Mouse (Mus musculus) adrenal gland, adult 2 months (tissue): Measurements from ENCODE around the gene Cdk7. TPM values are rescaled to one million over a fixed set of nuclear protein-coding genes. Genes with fewer than 3 reads are reported as not detected.
A peak's percentile ranks its signal among the peaks of the same experiment; 100 is the strongest.

ENCODE experiments used
- DNase-seq: peaks from one replicate; pipeline ENCODE4 v3.0.0; 2021
- polyA plus RNA-seq: library from polyadenylated mRNA; depleted of rRNA; stranded (reverse); fragments of >200 nt; gene quantifications from 2 replicates; pipeline ENCODE4 v1.2.3, GENCODE M21; 2012; rRNA removed
- total RNA-seq, 2 experiments: library from RNA; stranded (reverse); gene quantifications; 2 replicates each; pipeline ENCODE4 v1.2.3; 2021

Gene Cdk7
- total and polyA plus RNA-seq, 3 experiments, result 9.3 to 38.8 (median 36.8) TPM

- DNase-seq, result no peak
These were observed 5.5 kb downstream of the Cdk7 start for GRCm38 (mm10) chr13:100725194-100725593.

- no peak for DNase-seq
These were observed 6.5 kb downstream of the Cdk7 start for GRCm38 (mm10) chr13:100724051-100724754.

DNA sequence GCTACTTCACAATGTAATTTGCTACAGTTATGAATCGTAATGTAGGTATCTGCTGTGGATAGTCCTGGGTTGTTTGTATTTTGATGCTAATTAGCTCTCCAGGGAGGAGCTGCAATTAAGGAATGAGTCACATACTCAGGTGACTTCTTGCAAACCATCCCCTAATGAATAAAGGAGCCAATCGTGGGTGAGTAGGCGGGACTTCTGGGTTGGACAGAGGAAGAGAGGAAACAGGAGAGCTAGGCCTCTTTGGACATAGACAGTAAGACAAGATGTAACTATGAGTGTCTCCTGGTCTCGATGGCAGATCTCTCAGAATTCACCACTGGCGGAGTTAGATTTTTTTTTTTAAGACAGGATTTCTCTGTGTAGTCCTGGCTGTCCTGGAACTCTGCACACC lies 9.1 kb downstream of the Cdk7 start:
- DNase-seq, result no peak

DNA sequence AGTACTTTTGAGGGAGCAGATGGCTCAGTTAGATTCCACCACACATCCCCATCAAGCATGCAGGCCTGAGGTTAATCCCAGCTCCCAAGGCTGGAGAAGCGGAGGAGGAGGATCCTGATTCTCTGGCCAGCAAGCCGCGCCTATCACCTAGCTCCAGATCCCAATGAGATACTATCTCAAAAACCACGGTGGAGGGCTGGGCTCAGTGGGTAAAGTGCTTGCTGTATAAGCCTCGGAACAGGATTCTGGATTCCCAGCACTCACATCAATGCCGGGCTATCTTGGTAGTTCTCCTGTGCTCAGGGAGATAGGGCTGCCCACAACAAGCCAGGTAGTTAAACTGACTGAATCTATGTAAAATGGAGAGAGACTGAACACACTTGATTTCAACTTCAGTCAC lies 15.3 kb downstream of the Cdk7 start:
- DNase-seq, result no peak

GRCm38 (mm10) chr13:100706206-100706605 lies 24.5 kb downstream of the Cdk7 start:
- DNase-seq, result no peak

DNA sequence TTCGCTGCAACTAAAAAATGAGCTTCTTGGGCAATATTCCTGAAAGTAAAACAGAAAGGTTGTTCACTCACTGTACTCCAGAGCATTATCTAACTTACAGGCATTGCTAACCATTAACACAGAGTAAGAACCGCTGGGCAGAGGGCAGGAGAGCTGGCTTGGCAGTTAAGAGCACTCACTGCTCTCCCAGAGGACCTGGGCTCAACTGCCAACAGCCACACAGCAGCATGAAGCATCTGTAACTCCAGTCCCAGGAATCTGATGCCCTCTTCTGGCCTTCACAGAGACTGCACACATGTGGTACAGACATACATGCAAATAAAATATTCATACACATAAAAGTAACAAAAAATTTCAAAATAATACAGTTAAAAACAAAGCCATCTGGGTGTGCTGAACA lies 27.3 kb downstream of the Cdk7 start:
- no peak for DNase-seq

DNA sequence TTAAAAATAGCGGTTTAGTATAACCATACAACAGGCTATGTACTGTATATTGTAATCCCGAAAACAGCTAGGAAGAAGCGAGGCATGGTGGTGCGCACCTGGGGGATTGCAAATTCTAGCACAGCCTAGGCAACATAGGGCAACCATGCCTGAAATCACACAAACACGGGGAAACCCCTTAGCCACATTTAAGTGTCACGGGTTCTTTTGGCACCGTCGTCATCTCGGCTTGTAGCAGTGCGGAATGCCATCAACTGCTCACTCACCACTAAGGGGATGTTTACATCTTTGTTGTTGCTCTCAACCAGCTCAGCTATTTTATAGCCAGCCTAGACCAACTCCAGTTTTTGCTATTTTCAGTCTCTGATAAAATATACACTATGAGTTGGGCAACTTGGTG lies 31.9 kb downstream of the Cdk7 start:
- DNase-seq, result no peak

- DNase-seq, result no peak
These were observed 33.2 kb downstream of the Cdk7 start for GRCm38 (mm10) chr13:100697541-100697940.

DNA sequence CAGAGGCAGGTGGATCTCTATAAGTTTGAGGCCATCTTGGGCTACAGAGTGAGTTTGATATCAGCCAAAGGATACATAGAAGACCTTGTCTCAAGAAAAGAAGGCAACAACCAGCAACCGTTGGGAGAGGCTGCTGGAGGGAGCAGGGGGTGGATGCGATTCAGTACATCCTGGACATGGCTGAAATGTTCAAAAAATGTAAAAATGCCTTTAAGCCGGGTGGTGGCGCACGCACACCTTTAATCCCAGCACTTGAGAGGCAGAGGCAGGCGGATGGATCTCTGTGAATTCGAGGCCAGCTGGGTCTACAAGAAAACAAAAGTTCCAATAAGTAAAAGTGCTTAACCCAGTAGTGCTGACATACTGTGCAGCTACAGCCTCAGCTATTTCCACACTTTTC lies 43.2 kb downstream of the Cdk7 start:
- no peak for DNase-seq

DNA sequence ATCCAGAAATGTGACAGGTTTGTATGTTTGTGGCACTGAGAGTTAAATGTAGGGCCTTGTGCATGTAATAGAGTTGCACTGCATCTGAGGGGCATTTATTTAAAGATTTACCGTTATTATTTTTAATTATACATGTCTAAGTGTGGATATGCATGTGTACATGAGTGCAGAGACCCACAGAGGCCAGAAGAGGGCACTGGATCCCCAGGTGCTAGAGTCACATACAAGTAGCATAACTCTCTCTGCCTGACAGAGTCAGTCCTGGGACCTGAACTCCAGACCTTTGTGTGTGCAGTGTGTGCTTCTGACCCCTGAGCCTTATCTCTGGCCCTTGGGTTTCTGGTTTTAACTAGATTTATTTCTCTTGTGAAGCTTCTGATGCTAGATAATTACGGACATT lies 46.4 kb downstream of the Cdk7 start:
- no peak for DNase-seq

DNA sequence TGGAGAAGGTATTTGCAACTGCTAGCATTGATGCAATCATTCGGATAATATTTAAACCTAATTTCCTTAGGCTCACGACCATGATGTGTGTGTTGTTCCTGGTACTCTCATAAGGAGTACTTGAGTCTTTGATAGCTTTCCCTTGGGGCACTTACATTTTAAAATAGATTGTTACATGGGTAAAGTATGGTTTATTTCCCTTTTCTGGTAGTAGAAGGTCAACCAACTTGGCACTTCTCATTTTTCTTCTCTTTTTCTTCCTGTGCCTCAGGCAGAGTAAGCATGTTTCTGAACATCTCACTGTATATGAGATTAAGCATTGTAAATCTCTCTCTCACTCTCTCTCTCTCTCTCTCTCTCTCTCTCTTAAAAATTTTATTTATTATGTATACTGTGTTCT lies 47.9 kb downstream of the Cdk7 start:
- DNase-seq, result no peak

- DNase-seq, result no peak
These were observed 49.1 kb downstream of the Cdk7 start for GRCm38 (mm10) chr13:100681615-100682014.

GRCm38 (mm10) chr13:100675936-100676635 lies 54.7 kb downstream of the Cdk7 start:
- peak; percentile 19 for DNase-seq

DNA sequence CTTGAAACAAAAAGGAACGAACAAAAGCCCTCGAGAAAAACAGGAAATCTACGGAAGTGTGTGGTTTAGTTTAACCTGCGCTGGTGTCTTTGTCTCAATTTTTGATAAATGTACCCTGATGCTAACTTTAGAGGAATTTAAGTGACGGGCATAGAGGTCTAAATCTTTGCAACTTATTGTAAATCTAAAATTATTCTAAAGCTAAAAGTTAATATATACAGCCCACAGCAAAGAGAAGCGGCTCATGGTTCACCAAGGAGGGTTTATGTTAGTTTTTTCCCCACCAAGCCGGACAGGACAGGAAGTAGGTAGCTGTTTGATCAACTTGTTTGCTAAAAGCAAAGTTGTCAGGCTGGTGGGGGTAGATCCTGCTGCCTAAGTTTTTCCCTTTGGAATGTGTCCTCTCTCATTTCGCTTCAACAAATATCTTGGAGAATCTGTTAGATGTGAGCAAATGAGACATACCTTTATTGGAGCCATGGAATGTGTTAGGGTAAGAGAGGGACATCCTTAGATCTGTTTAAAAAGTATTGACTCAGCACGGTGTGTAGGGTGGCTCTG lies 60.5 kb downstream of the Cdk7 start:
- DNase-seq, result no peak

DNA sequence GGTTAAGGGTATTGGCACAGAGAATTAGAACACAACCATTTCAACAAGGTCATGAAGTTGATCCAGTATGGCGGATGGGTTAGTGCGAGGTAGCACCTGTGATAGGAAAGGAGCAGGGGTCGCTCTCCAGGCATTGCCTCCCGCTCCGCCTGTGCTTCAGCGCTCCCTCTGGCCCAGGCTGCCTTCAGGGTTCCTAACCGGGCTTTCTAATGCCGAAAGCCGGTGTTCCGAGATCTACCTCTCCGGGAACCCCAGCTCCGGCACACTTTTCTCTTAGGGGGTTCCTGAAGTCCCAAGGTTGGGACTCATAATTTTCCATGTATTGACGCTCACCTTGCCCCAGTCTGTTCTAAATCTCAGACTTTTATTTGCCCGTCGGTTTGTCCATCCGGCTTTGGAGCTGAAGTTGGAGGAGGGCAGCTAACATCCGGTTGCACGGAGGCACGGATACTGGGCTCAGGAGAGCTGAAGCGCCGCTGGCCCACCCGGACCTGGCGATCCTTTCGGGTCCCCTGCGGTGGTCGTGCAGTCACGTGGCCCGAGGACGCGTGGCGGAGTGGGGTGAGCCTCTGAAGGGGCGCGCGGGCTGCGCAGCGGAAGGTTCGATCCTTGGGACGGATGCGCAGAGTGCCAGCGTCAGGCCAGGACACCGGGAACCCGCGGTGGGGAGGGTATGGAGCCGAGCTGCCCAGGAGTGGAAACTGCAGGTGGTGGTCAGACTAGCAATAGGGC lies 61.3 kb downstream of the Cdk7 start, which contains the start of gene Ccdc125:
Ccdc125 (plus strand) TSS at position 427 of the 732 bp plus-strand sequence.
- peak; percentile 35 for DNase-seq

GRCm38 (mm10) chr13:100659864-100660456 lies 70.8 kb downstream of the Cdk7 start:
- DNase-seq, result peak; percentile 24

GRCm38 (mm10) chr13:100658091-100658490 lies 72.6 kb downstream of the Cdk7 start:
- DNase-seq, result no peak

Other genes with a start within 250 kb of the Cdk7 start
- 10 to 100 TPM; 27.2 to 27.9 TPM for gene Gtf2h2, start 238.4 kb downstream of the Cdk7 start, total RNA-seq
- gene Gtf2h2, start 238.4 kb downstream of the Cdk7 start, polyA plus RNA-seq, result 13.9 and 17.1 TPM in 2 replicates
- gene Ocln, start 178.2 kb downstream of the Cdk7 start, total RNA-seq, result 10 to 100 TPM in 1 of 2 experiments, 1 to 10 TPM in 1; 5.7 to 23.9 TPM
- gene Ocln, start 178.2 kb downstream of the Cdk7 start, polyA plus RNA-seq, result 0.32 and 0.49 TPM in 2 replicates
- gene Marveld2, start 114.0 kb downstream of the Cdk7 start, total RNA-seq, result under 1 TPM; 0.32 to 0.55 TPM
- 0.25 and 0.30 TPM in 2 replicates for gene Marveld2, start 114.0 kb downstream of the Cdk7 start, polyA plus RNA-seq
- gene Ak6, start 80.0 kb downstream of the Cdk7 start, total RNA-seq, result 10 to 100 TPM; 70.3 to 79.1 TPM
- gene Ak6, start 80.0 kb downstream of the Cdk7 start, polyA plus RNA-seq, result 7.5 and 10.1 TPM in 2 replicates
- 10 to 100 TPM; 20.5 to 23.0 TPM for gene Rad17, start 79.9 kb downstream of the Cdk7 start, total RNA-seq
- 1.7 and 2.0 TPM in 2 replicates for gene Rad17, start 79.9 kb downstream of the Cdk7 start, polyA plus RNA-seq
- gene Taf9, start 79.4 kb downstream of the Cdk7 start, total RNA-seq, result 10 to 100 TPM; 12.2 to 16.6 TPM
- gene Taf9, start 79.4 kb downstream of the Cdk7 start, polyA plus RNA-seq, result 0.26 TPM in 1 of 2 replicates, not detected in the other
- gene Ccdc125, start 61.2 kb downstream of the Cdk7 start, total RNA-seq, result 1 to 10 TPM; 1.1 to 1.5 TPM
- 0.06 and 0.29 TPM in 2 replicates for gene Ccdc125, start 61.2 kb downstream of the Cdk7 start, polyA plus RNA-seq
- 100 to 1,000 TPM; 133 to 141 TPM for gene Mrps36, start 13.7 kb upstream of the Cdk7 start, total RNA-seq
- 23.5 and 26.2 TPM in 2 replicates for gene Mrps36, start 13.7 kb upstream of the Cdk7 start, polyA plus RNA-seq
- under 1 TPM; 0.32 to 0.62 TPM for gene Cenph, start 45.0 kb upstream of the Cdk7 start, total RNA-seq
- gene Cenph, start 45.0 kb upstream of the Cdk7 start, polyA plus RNA-seq, result 0.28 TPM in 1 of 2 replicates, not detected in the other
- gene Ccnb1, start 55.6 kb upstream of the Cdk7 start, total RNA-seq, result 1 to 10 TPM; 2.2 to 2.6 TPM
- 0.86 and 1.2 TPM in 2 replicates for gene Ccnb1, start 55.6 kb upstream of the Cdk7 start, polyA plus RNA-seq
- 10 to 100 TPM; 42.5 to 45.0 TPM for gene Slc30a5, start 102.5 kb upstream of the Cdk7 start, total RNA-seq
- 16.9 and 19.8 TPM in 2 replicates for gene Slc30a5, start 102.5 kb upstream of the Cdk7 start, polyA plus RNA-seq